Mouse (Mus musculus) hindbrain, postnatal 0 days (tissue): ENCODE measurements at regions not wholly inside any gene's neighbourhood (a gene's known extent, or its start where the extent isn't known, plus 50 kb on each side); places are given as distances from the start of the nearest gene placed in this dataset.
A peak's percentile ranks its signal among the peaks of the same experiment; 100 is the strongest.

ENCODE experiments used
- ATAC-seq: fragments of 200-750 bp; cut with Nextera tagmentation; 2 replicates; pipeline ENCODE4 v1.8.0; 2017; ENCODE audit warnings: mild to moderate bottlenecking, moderate TSS enrichment, moderate library complexity
- DNase-seq: peaks from one replicate; pipeline ENCODE4 v3.0.0-alpha.2; 2015; ENCODE audit warnings: low spot score
- H3K27ac ChIP-seq: fragments of 300-500 bp; sonication (generic); 2 replicates; pipeline ENCODE4 v1.5.1; 2014; ENCODE audit warnings: mild to moderate bottlenecking
- H3K27me3 ChIP-seq: fragments of 300-500 bp; sonication (generic); 2 replicates; pipeline ENCODE4 v1.6.1; 2014; ENCODE audit warnings: low read length, mixed read lengths; ENCODE audit not compliant: insufficient read depth
- H3K36me3 ChIP-seq: fragments of 300-500 bp; sonication (generic); 2 replicates; pipeline ENCODE4 v1.6.1; 2014; ENCODE audit warnings: low read length, mixed read lengths; ENCODE audit not compliant: insufficient read depth
- H3K4me1 ChIP-seq: fragments of 300-500 bp; sonication (generic); 2 replicates; pipeline ENCODE4 v1.6.1; 2014; ENCODE audit warnings: antibody characterized with exemption, low read length, mixed read lengths; ENCODE audit not compliant: insufficient read depth
- H3K4me2 ChIP-seq: fragments of 300-500 bp; sonication (generic); 2 replicates; pipeline ENCODE4 v1.6.1; 2014; ENCODE audit warnings: low read depth, mild to moderate bottlenecking, low read length, moderate library complexity, mixed read lengths
- H3K4me3 ChIP-seq: fragments of 300-500 bp; sonication (generic); 2 replicates; pipeline ENCODE4 v1.5.1; 2014; ENCODE audit warnings: low read length
- H3K9ac ChIP-seq: fragments of 300-500 bp; sonication (generic); replicated peaks from 2 replicates; pipeline ENCODE4 v1.6.1; 2014; ENCODE audit warnings: mild to moderate bottlenecking, low read length, moderate library complexity, mixed read lengths
- H3K9me3 ChIP-seq: fragments of 300-500 bp; sonication (generic); 2 replicates; pipeline ENCODE4 v1.6.1; 2016; ENCODE audit warnings: low read length, mixed read lengths
- CTCF ChIP-seq: IDR thresholded peaks from 2 replicates; pipeline ENCODE4 v1.5.1; 2016; ENCODE audit warnings: antibody characterized with exemption, control low read depth, low read depth
- whole genome bisulfite sequencing: fragments of 180-500 bp; shearing (Covaris S2); extraction: QIAGEN DNeasy Blood & Tissue Kit; methylation state at CpG from one replicate; pipeline ENCODE4 v1.1.7; 2014; 5-methylcytosine and 5-hydroxymethylcytosine counted together

DNA sequence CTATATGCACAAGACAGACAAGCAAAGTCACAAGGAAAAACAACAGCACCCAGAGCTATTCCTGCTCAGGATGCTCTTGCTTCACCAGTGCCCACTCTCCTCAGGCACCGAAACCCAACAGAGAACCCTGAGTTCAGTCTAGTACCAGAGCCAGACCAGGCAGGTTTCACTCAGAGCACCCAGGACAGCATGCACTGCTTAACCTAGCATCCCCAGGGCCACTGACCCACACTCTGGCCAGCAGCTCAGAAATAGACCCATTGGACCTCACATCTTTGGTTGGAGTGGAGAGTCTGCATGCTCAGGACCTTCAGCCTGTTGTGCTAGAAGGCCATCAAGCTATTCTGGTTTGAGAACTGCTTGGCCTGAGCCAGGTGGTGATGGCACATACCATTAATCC, 157.0 kb downstream of the Chst1 start:
- Histone ChIP-seq H3K27ac (no peak overlapping the region), H3K36me3 (no peaks in the 10 kb centered on the region), H3K4me1 (no peaks in the 10 kb centered on the region), H3K4me3 (no peak overlapping the region), H3K9ac (no peak overlapping the region), H3K9me3 (no peaks in the 10 kb centered on the region), H3K4me2 (no peak overlapping the region), H3K27me3 (no peaks in the 10 kb centered on the region)
- TF ChIP-seq CTCF = no peak
- WGBS = 100% methylated on average over 1 of the region's 1 CpGs
- ATAC-seq = no peak
- no peak for DNase-seq

DNA sequence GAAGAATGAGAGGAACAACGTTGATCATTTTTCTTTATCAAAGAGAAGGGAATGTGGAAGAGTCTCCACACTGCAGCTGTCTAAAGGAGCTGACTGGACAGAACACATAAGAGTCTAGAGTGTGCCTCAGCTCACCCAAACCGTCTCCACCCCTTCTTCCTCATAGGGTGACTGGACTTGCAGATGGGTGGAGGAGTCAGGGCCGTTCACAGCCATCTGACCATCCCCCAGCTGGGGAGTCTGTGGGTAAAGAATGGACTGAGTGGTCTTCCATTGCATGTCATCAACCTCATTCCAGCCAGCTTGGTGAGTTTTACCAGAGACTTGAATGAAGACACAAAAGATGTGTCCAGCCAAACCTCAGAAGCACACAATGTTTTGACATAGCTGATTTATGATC, 156.1 kb upstream of the Syt13 start:
- WGBS = 58% methylated on average over 3 of the region's 3 CpGs
- no peaks in the 10 kb centered on the region for H3K4me1 ChIP-seq
- no peaks in the 10 kb centered on the region for H3K9me3 ChIP-seq
- ATAC-seq = no peak
- no peak for TF ChIP-seq CTCF
- no peak overlapping the region for H3K4me2 ChIP-seq
- H3K27me3 ChIP-seq = no peaks in the 10 kb centered on the region
- H3K4me3 ChIP-seq = no peak overlapping the region
- no peak for DNase-seq
- H3K36me3 ChIP-seq = no peaks in the 10 kb centered on the region
- no peak overlapping the region for H3K9ac ChIP-seq
- H3K27ac ChIP-seq = no peak overlapping the region

DNA sequence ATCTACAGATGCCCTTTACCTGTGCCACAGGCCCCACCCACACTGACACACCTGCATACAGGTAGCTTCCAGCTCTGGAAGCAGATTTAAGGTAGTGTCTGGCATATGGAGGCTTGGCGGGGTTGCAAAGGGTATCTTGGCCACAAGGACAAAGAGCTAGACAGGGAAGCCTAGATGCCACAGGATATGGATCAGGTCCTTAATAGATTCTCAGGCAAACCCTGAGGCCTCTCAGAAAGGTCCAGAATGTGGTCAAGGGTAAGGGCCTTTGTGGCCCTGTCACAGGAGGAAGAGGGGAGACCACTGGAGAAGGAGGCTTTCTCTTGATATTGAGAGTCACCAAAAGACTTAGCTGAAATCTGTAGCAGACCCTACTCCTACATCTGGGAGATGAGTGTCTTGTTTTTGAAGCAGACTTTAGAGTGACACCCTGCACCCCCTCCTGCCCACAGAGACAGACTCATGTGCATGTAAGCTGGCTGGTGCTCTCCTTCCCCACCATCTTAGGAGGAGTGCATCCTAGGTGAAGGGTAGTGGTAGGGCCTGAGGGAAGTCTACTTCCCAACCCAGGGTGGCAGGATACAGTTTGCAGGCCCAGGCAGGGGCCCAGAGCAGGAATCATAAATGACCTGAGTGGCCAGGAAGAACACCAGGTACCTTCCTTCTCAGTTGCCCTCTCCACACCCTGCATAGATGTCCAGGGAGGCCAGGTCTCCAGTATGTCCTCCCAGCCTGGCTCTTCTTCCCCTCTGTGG, 150.8 kb upstream of the Syt13 start:
- no peaks in the 10 kb centered on the region for H3K27me3 ChIP-seq
- DNase-seq (no peak), ATAC-seq (no peak)
- no peak overlapping the region for H3K4me3 ChIP-seq
- 97% methylated on average over 1 of the region's 1 CpGs for WGBS
- H3K4me2 ChIP-seq = no peak overlapping the region
- TF ChIP-seq CTCF = no peak
- peaks cover 6% of the 10 kb centered on the region; the same call in 1 of the 2 replicates for H3K4me1 ChIP-seq
- no peaks in the 10 kb centered on the region for H3K9me3 ChIP-seq
- H3K27ac ChIP-seq = no peak overlapping the region
- H3K36me3 ChIP-seq = no peaks in the 10 kb centered on the region
- no peak overlapping the region for H3K9ac ChIP-seq

DNA sequence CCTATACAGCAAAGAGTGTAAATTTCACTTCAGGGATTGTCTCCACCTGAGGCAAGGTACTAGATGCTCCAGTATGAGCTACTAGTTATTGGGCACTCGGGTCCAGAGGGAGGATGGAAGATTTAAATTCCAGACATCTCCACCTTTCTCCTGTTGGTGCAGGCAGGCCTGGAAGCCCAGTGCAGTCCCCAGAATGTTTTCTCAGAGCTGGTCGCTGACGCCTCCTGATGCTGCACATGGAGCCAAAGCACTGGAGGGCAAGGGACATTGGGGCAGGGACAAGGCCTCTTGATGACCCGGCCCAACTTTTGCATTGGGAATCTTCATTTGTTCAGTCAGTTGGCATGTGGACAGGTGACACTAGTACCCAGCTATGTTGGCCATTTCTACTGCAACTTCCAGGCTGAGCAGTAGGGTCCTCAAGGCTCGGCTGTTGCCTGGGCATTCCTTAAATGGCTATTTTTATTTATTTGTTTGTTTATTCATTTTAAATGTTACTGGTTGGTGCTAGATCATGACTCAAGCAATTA, 147.4 kb upstream of the Syt13 start:
- no peak overlapping the region for H3K9ac ChIP-seq
- H3K27ac ChIP-seq = no peak overlapping the region
- no peaks in the 10 kb centered on the region for H3K27me3 ChIP-seq
- DNase-seq (no peak), ATAC-seq (no peak)
- H3K4me2 ChIP-seq = no peak overlapping the region
- no peak overlapping the region for H3K4me3 ChIP-seq
- peaks cover 6% of the 10 kb centered on the region; the same call in 1 of the 2 replicates for H3K4me1 ChIP-seq
- H3K9me3 ChIP-seq = no peaks in the 10 kb centered on the region
- no peak for TF ChIP-seq CTCF
- 90% methylated on average over 5 of the region's 5 CpGs for WGBS
- H3K36me3 ChIP-seq = no peaks in the 10 kb centered on the region

DNA sequence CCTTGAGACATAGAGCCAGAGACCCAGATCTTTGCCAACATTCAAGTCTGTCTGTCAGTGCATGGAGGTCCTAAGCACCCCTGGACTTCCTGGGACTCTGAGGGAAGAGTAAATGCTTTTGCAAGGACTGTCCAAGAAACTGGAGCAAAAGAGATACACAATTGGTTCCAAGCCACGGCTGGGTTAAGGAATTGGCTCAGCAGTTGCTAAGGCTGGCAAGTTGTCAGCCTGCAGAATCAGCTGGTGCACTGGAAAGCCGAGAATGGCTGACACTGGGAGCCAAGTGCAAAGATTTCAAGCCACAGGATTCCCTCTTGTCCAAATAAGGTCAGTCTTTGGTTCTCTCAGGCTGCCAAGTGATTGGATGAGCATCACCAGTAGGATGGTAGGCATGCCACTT, 146.8 kb upstream of the Syt13 start:
- WGBS = 31% methylated on average over 2 of the region's 2 CpGs
- peak; percentile 75 for DNase-seq
- no peak for TF ChIP-seq CTCF

DNA sequence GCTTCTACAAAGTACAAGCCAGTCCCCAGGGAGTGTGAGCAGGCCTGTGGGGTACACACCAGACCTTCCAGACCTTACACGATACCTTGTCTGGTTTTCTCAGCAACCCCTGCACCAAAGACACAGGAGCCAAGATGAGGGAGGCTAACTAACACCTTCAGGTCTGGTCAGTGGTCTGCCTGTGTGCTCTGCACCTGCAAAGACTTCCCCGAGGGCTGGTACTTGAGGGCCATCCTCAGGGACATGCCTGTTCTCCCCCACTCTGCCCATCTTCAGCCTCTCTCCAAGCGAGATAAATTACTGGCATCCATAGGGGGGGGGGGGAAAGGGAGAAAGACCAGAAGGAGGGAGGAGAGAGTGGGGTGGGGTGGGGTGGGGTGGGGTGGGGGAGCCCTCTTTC, 145.8 kb upstream of the Syt13 start:
- no peaks in the 10 kb centered on the region for H3K36me3 ChIP-seq
- no peak for ATAC-seq
- 71% methylated on average over 3 of the region's 3 CpGs for whole genome bisulfite sequencing

More for the DNA sequence above, 146.8 kb upstream of the Syt13 start:
- no peak overlapping the region for H3K4me2 ChIP-seq
- no peaks in the 10 kb centered on the region for H3K36me3 ChIP-seq
- ATAC-seq = no peak; the same call in 1 of the 2 replicates
- no peak overlapping the region for H3K4me3 ChIP-seq
- no peak overlapping the region for H3K9ac ChIP-seq
- peaks cover 6% of the 10 kb centered on the region; the same call in 1 of the 2 replicates for H3K4me1 ChIP-seq
- no peaks in the 10 kb centered on the region for H3K27me3 ChIP-seq
- no peaks in the 10 kb centered on the region for H3K9me3 ChIP-seq
- H3K27ac ChIP-seq = no peak overlapping the region

DNA sequence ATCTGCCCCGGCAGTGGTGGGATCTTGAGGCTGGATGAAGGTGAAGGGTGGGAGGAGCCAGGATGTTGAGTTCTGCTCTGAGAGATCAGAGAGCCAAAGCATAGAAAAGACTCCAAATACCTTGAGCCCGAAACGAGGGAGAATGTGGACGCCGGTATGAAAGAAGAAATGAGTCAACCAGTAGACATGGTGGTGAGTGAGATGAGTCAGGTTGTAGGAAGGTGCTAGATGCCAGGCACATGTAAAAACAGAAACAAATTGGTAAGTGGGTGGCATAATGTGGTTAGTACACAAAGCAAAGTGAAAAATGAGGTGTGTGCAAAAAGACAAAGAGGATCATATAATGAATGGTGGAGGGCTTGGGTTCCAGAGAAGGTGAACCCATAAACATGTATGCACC, 144.8 kb upstream of the Syt13 start:
- no peak overlapping the region for H3K4me2 ChIP-seq
- DNase-seq (no peak), ATAC-seq (no peak)
- peaks cover 6% of the 10 kb centered on the region; the same call in 1 of the 2 replicates for H3K4me1 ChIP-seq
- no peaks in the 10 kb centered on the region for H3K36me3 ChIP-seq
- no peak overlapping the region for H3K4me3 ChIP-seq
- H3K27me3 ChIP-seq = no peaks in the 10 kb centered on the region
- no peaks in the 10 kb centered on the region for H3K9me3 ChIP-seq
- no peak overlapping the region for H3K27ac ChIP-seq
- 93% methylated on average over 5 of the region's 5 CpGs for WGBS
- no peak for TF ChIP-seq CTCF
- no peak overlapping the region for H3K9ac ChIP-seq

More for the DNA sequence above, 145.8 kb upstream of the Syt13 start:
- no peaks in the 10 kb centered on the region for H3K9me3 ChIP-seq
- no peak overlapping the region for H3K4me2 ChIP-seq
- peaks cover 6% of the 10 kb centered on the region; the same call in 1 of the 2 replicates for H3K4me1 ChIP-seq
- no peaks in the 10 kb centered on the region for H3K27me3 ChIP-seq
- H3K27ac ChIP-seq = no peak overlapping the region
- DNase-seq = no peak
- no peak overlapping the region for H3K9ac ChIP-seq
- no peak overlapping the region for H3K4me3 ChIP-seq
- TF ChIP-seq CTCF = no peak
